Mouse (Mus musculus) kidney, adult 2 months (tissue): ENCODE measurements at regions not wholly inside any gene's neighbourhood (a gene's known extent, or its start where the extent isn't known, plus 50 kb on each side); places are given as distances from the start of the nearest gene placed in this dataset.

Source experiments
- DNase-seq: peaks from one replicate; pipeline ENCODE4 v3.0.0; 2021
- H3K27ac ChIP-seq: fragments of 200-500 bp; 2 replicates; pipeline ENCODE4 v1.5.1; 2012; ENCODE audit warnings: low read depth, low read length, control low read depth, inconsistent platforms; ENCODE audit not compliant: insufficient read depth
- H3K27me3 ChIP-seq: fragments of 200-500 bp; replicated peaks from 2 replicates; pipeline ENCODE4 v1.6.1; 2012; ENCODE audit warnings: mild to moderate bottlenecking, moderate library complexity, low read length, inconsistent platforms; ENCODE audit not compliant: control insufficient read depth, insufficient read depth
- H3K36me3 ChIP-seq: fragments of 200-500 bp; 2 replicates; pipeline ENCODE4 v1.6.1; 2012; ENCODE audit warnings: mild to moderate bottlenecking, moderate library complexity, low read length, inconsistent platforms; ENCODE audit not compliant: control insufficient read depth, insufficient read depth
- H3K4me1 ChIP-seq: fragments of 200-500 bp; 2 replicates; pipeline ENCODE4 v1.6.1; 2011; ENCODE audit warnings: low read length; ENCODE audit not compliant: control insufficient read depth, insufficient read depth
- H3K4me3 ChIP-seq: fragments of 200-500 bp; 2 replicates; pipeline ENCODE4 v1.5.1; 2011; ENCODE audit warnings: mild to moderate bottlenecking, low read depth, low read length, control low read depth; ENCODE audit not compliant: insufficient read depth
- CTCF ChIP-seq: fragments of 200-500 bp; conservative IDR thresholded peaks from 2 replicates; pipeline ENCODE4 v1.5.1; 2011; ENCODE audit warnings: low read depth, mild to moderate bottlenecking, control low read depth, low read length, moderate library complexity, mixed read lengths; ENCODE audit not compliant: insufficient read depth, insufficient read length
- POLR2A ChIP-seq: fragments of 200-500 bp; IDR thresholded peaks from one replicate; pipeline ENCODE4 v1.6.1; 2011; ENCODE audit warnings: low read depth, low read length, control low read depth
- WGBS: fragments of 180-500 bp; shearing (Covaris S2); methylation state at CpG from one replicate; pipeline ENCODE4 v1.1.7; 2018; 5-methylcytosine and 5-hydroxymethylcytosine counted together

DNA sequence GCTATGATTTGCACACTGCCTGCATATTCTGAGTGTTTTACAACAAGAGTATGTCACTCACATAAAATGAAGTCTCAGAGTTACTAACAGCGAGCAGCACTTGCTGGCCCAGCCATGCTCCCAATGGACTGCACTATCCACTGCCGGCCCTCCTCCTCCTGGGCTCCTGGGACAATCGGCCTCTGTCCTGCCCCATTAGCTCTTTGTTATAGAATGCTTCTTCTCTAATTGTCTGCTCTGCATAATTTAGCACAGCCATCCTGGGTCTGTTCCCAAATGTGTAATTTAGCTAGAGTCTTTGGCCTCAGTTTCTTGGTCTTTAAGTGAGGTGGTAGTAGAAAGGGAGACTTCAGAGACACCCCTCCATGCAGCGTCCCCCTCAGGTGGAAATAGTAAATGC lies 426.2 kb downstream of the Ptpru start:
- Histone ChIP-seq H3K27me3 (no peaks in the 10 kb centered on the region), H3K36me3 (no peaks in the 10 kb centered on the region), H3K27ac (no peak overlapping the region), H3K4me3 (no peak overlapping the region), H3K4me1 (no peaks in the 10 kb centered on the region)
- no peak for DNase-seq
- TF ChIP-seq POLR2A (no peak), CTCF (no peak)
- WGBS, result 67% methylated on average over 4 of the region's 4 CpGs

DNA sequence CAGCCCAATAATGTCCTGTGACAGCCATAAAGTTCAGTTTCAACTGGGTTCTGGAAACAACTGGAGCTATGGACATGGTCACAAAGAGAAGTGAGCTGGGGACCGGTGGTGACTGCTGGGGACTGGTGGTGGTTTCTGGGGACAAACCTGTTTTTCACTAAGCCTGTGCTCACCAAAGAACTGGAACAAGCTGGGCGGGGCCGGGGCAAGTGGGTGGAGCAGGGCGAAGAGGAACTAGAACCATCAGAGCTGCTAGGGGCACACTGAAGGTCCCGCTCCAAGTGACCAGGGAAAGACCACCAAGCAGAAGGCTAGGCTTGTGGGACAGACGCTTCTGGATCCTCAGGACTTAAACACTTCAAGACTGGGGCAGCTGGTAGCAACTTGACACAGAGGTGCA lies 424.7 kb downstream of the Ptpru start:
- TF ChIP-seq CTCF (no peak), POLR2A (no peak)
- Histone ChIP-seq H3K27ac (no peak overlapping the region), H3K27me3 (no peaks in the 10 kb centered on the region), H3K36me3 (no peaks in the 10 kb centered on the region), H3K4me3 (no peak overlapping the region), H3K4me1 (no peaks in the 10 kb centered on the region)
- 80% methylated on average over 6 of the region's 6 CpGs for WGBS
- no peak for DNase-seq

DNA sequence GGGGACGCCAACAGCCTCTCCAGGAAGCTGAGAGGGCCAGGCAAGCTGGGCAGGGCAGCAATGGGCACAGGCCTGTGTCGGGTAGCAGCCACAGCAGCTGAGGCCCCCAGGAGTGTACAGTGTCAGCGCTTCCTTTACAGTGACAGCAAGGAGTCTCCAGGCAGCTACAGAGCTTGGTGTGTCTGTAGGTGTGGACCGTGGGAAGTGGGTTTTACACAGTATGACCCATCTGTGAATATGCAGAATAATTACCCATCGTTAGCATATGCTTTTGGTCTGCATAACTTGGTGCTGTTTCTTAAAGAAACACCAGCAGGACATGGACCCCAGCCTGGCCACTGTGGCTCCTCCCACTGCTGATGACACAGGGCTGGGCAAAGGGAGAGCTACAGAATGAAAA lies 422.6 kb downstream of the Ptpru start:
- 84% methylated on average over 5 of the region's 5 CpGs for WGBS

DNA sequence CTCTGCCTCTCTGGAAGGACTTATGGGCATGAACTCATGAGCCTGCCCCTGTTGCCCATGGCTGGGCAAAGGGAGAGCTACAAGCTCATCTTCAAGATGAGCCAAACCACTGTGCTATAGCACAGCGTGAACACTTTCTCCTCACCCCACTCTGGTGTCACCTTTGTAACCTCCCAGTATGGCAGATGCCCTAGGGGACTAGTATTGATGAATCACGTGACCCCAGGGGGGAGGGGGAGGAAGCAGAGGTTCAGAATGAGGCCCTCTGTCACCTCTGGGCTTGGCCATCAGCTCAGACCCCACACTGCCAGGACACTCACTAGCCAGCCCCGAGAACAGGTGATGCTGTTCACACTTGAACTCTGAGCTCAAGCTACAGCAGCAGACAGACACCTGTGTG lies 421.9 kb downstream of the Ptpru start:
- WGBS, result 56% methylated on average over 3 of the region's 3 CpGs

More for the DNA sequence above, 422.6 kb downstream of the Ptpru start:
- no peaks in the 10 kb centered on the region for H3K36me3 ChIP-seq
- no peaks in the 10 kb centered on the region for H3K27me3 ChIP-seq
- no peaks in the 10 kb centered on the region for H3K4me1 ChIP-seq
- no peak for DNase-seq
- TF ChIP-seq CTCF (no peak), POLR2A (no peak)
- no peak overlapping the region for H3K27ac ChIP-seq
- H3K4me3 ChIP-seq, result no peak overlapping the region

DNA sequence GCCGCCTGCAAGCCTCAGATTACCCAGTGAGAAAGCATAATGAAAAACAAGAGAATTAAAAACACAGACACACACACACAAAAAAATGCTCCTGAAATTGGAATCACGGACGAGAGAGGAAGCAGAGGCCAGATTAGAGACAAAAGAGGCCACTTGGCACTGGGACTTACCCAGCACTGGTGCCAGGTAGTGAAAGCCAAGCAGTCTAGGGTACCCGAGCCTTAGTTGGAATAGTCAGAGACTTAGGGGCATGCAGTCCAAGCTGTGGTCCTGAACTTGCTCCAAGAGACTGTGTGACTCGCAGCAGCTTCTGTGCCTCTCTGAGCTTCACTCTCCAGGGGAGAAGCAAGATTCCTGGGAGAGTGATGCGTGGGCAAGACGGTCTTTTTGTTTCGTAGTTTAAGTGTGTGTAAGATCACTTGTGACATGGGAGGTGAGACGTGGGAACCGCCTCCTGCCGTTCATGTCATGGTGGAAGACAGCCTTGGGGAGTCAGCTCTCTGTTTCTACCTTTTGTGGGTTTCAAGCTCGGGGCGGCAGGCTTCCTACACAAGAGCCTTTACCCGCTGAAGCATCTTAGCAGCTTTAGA lies 420.8 kb downstream of the Ptpru start:
- Histone ChIP-seq H3K27me3 (no peaks in the 10 kb centered on the region), H3K36me3 (no peaks in the 10 kb centered on the region), H3K4me1 (no peaks in the 10 kb centered on the region), H3K27ac (no peak overlapping the region), H3K4me3 (no peak overlapping the region)
- DNase-seq, result no peak
- no peak for TF ChIP-seq CTCF
- TF ChIP-seq POLR2A, result no peak
- 75% methylated on average over 14 of the region's 14 CpGs for WGBS

More for the DNA sequence above, 421.9 kb downstream of the Ptpru start:
- Histone ChIP-seq H3K4me1 (no peaks in the 10 kb centered on the region), H3K27ac (no peak overlapping the region), H3K36me3 (no peaks in the 10 kb centered on the region), H3K4me3 (no peak overlapping the region), H3K27me3 (no peaks in the 10 kb centered on the region)
- TF ChIP-seq POLR2A (no peak), CTCF (no peak)
- DNase-seq, result no peak

DNA sequence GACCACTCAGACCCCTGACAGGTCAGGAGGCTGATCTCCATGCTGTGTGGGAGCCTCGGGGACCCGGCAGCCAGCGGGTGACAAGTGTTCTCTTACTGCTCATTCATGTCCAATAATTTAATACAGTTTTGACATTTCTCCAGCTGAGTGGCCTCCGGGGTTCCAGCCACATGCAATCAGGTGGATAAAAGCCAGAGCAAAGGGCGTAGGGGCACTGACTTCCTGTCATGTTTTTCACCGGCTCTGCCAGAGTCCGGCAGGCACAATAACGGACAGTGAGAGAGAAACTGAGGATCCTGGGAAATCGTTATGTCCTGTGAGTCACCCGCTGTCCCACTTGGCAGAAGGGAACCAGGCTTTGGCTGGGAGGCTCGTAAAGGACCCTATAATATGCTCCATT lies 412.8 kb downstream of the Ptpru start:
- DNase-seq, result peak; percentile 43

DNA sequence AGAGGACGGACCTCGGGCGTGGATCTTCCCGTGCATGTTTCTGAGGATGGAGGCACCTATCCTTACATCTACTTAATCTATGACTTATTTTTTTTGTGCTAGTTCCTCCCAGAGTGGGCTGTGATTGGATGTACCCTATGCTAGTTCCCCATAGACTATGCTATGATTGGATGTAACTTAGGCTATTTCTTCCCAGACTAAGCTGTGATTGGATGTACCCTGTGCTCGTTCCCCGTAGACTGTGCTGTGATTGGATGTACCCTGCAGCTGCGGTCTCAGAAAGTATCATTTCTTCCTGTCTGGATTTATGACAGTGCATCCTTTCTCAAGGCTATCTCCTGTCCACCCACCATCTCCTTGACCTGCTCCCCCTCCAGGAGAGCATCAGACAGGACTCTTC lies 410.2 kb downstream of the Ptpru start:
- no peaks in the 10 kb centered on the region for H3K27me3 ChIP-seq
- no peak overlapping the region for H3K27ac ChIP-seq
- no peaks in the 10 kb centered on the region for H3K36me3 ChIP-seq
- no peak overlapping the region for H3K4me3 ChIP-seq
- DNase-seq, result no peak
- 84% methylated on average over 7 of the region's 7 CpGs for WGBS
- H3K4me1 ChIP-seq, result no peaks in the 10 kb centered on the region
- TF ChIP-seq CTCF, result no peak
- no peak for TF ChIP-seq POLR2A

More for the DNA sequence above, 412.8 kb downstream of the Ptpru start:
- H3K27ac ChIP-seq, result no peak overlapping the region
- no peaks in the 10 kb centered on the region for H3K4me1 ChIP-seq
- no peaks in the 10 kb centered on the region for H3K27me3 ChIP-seq
- H3K36me3 ChIP-seq, result no peaks in the 10 kb centered on the region
- H3K4me3 ChIP-seq, result no peak overlapping the region
- TF ChIP-seq POLR2A (no peak), CTCF (no peak)
- WGBS, result 31% methylated on average over 11 of the region's 11 CpGs
